Mouse (Mus musculus): Measurements from ENCODE around the gene Zfhx3.

DNA sequence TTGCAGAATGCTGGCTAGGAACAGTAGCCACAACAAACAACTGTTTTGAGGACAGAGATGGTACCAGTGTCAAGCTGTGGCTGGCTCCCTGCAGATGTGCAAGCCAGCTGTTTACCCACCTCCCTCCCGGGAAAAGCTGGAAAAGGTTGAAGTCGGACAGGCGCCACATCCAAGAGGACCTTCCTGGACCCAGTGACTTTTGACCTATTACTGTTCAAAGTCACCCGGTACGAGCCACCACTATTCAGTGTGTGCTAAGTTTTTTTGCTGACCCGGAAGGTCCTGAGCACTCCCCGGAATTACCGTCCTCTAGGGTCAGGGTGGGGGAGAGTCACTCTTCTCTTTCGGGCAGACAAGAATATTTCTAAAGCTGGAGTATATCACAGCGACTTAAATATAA, 818.3 kb downstream of the Zfhx3 start:
- TF ChIP-seq CTCF (IDR thresholded peaks at IDR 0.05; ENCODE audit: low read depth, low read length) (no peak), POLR2A (IDR thresholded peaks at IDR 0.05; ENCODE audit: borderline replicate concordance, low read depth, low read length) (no peak)
